Mouse (Mus musculus) kidney, embryonic 14.5 days (tissue): ENCODE measurements around the gene Fam240a. TPM values are rescaled to one million over a fixed set of nuclear protein-coding genes. Genes with fewer than 3 reads are reported as not detected.

Experiments
- ATAC-seq: fragments of 200-750 bp; cut with Nextera tagmentation; 2 replicates; pipeline ENCODE4 v1.8.0; 2017; ENCODE audit warnings: moderate number of reproducible peaks, mild to moderate bottlenecking, moderate TSS enrichment, moderate library complexity; ENCODE audit not compliant: low FRiP score, low TSS enrichment
- H3K27ac ChIP-seq: fragments of 300-500 bp; sonication (generic); 2 replicates; pipeline ENCODE4 v1.5.1; 2014; ENCODE audit warnings: low read depth, mild to moderate bottlenecking, low read length, moderate library complexity, mixed read lengths
- H3K27me3 ChIP-seq: fragments of 300-500 bp; sonication (generic); 2 replicates; pipeline ENCODE4 v1.6.1; 2014; ENCODE audit warnings: mild to moderate bottlenecking, low read length; ENCODE audit not compliant: control insufficient read depth, insufficient read depth
- H3K36me3 ChIP-seq: fragments of 300-500 bp; sonication (generic); 2 replicates; pipeline ENCODE4 v1.6.1; 2014; ENCODE audit warnings: low read length, mixed read lengths; ENCODE audit not compliant: control insufficient read depth, insufficient read depth
- H3K4me1 ChIP-seq: fragments of 300-500 bp; sonication (generic); 2 replicates; pipeline ENCODE4 v1.6.1; 2014; ENCODE audit warnings: low read length, mixed read lengths; ENCODE audit not compliant: control insufficient read depth, insufficient read depth
- H3K4me2 ChIP-seq: fragments of 300-500 bp; sonication (generic); replicated peaks from 2 replicates; pipeline ENCODE4 v1.6.1; 2014; ENCODE audit warnings: low read depth, mild to moderate bottlenecking, low read length
- H3K4me3 ChIP-seq: fragments of 300-500 bp; sonication (generic); 2 replicates; pipeline ENCODE4 v1.5.1; 2014; ENCODE audit warnings: mild to moderate bottlenecking, low read length
- H3K9ac ChIP-seq: fragments of 300-500 bp; sonication (generic); 2 replicates; pipeline ENCODE4 v1.6.1; 2014; ENCODE audit warnings: low read depth, mild to moderate bottlenecking, low read length, moderate library complexity
- H3K9me3 ChIP-seq: fragments of 300-500 bp; sonication (generic); 2 replicates; pipeline ENCODE4 v1.6.1; 2016; ENCODE audit warnings: low read length; ENCODE audit not compliant: control insufficient read depth
- WGBS: fragments of 180-500 bp; shearing (Covaris S2); extraction: QIAGEN DNeasy Blood & Tissue Kit; methylation state at CpG from one replicate; pipeline ENCODE4 v1.1.7; 2014; 5-methylcytosine and 5-hydroxymethylcytosine counted together
- polyA plus RNA-seq: library from polyadenylated mRNA; unstranded; fragments of >200 nt; fragmentation: Nextera tagmentation; extraction: Ambion mirVana; gene quantifications from 2 replicates; pipeline ENCODE4 v1.2.1, GENCODE M21; 2014

Gene Fam240a
- polyA plus RNA-seq, 1 experiment from 2014 or later: not detected

DNA sequence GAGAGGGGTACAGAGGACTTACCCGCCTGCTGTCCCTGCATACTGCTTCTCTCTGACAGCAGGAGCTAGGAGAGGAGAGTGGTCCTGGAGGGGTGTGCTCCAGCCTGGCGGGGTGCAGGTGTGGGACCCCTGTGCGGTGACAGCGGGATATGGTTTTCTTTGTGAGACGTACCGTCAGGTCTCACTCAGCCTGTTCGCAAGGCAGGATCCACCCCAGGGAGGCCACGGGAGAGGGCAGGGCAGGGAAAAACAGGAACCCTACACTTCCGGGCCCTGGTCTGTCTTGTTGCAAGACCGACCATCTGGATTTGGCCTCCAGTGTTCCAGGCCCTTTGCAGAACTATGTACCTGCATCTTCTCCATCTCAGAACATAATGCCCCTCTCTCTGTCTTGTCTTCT lies 23.2 kb downstream of the Fam240a start:
- H3K36me3 ChIP-seq: no peaks in the 10 kb centered on the region; the same call in 1 of the 2 replicates
- no peak overlapping the region for H3K27ac ChIP-seq
- no peak overlapping the region for H3K4me2 ChIP-seq
- no peak overlapping the region for H3K4me3 ChIP-seq
- H3K9me3 ChIP-seq: no peaks in the 10 kb centered on the region
- ATAC-seq: no peak
- no peaks in the 10 kb centered on the region for H3K27me3 ChIP-seq
- peaks cover 15% of the 10 kb centered on the region for H3K4me1 ChIP-seq
- WGBS: 73% methylated on average over 10 of the region's 10 CpGs
- no peak overlapping the region for H3K9ac ChIP-seq

DNA sequence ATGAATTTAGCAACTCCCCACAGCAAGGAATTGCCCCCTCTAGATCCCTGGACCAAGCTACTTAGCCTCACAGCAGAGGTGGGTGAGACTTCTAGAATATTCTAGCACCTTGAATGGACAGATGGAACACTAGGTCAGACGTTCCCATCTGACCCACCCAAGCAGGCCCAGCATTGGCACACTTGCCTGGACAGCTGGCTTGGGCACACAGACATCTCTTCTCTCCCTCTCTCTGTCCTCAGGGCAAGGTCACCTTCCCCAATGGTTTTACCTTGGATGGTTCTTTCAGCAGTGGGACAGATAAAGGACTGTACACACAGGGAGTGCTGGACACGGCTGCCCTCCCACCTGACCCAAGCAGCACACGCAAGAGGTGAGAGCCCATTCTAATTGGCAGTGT lies 24.1 kb downstream of the Fam240a start:
- Histone ChIP-seq H3K27ac (no peak overlapping the region), H3K4me2 (no peak overlapping the region), H3K4me3 (no peak overlapping the region), H3K9ac (no peak overlapping the region), H3K4me1 (peaks cover 15% of the 10 kb centered on the region), H3K36me3 (no peaks in the 10 kb centered on the region), H3K27me3 (no peaks in the 10 kb centered on the region), H3K9me3 (no peaks in the 10 kb centered on the region)
- no peak for ATAC-seq
- WGBS: 87% methylated on average over 3 of the region's 3 CpGs

DNA sequence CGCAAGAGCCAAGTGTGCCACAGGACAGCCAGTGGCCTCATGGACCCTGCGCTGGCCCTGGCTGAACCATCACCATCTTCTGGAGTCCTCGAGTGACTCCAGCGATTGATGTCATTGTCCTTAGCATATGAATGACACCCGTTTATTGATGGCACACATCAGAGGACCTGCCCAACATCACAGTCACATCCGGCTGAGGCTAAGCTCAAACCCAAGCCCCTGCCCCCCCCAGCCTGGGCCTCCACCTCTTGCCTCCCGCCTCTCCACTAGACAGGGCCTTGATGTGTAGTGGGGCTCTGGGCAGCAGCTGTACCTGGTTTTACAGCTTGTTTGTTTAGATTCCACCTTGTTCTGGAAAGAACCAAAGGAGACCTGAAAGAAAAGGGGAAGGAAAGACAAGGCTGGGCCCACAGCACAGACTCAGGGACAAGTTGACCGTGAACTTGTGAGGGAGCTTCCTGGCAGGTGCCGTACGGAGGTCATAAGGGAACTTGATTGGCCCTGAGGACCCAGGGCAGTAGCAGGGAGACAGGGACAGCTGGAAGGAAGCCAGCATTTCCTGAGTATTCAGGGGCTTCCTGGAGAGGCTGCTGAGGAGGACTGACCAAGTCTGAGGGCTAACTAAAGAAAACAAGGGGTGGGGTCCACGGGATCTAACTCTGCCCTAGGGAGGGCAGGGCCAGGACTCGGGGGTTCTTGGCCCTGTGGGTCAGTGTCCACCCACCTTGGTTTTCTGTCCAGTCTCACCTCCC lies 25.4 kb downstream of the Fam240a start:
- Histone ChIP-seq H3K36me3 (no peaks in the 10 kb centered on the region), H3K4me2 (no peak overlapping the region), H3K9ac (no peak overlapping the region), H3K27ac (no peak overlapping the region), H3K9me3 (no peaks in the 10 kb centered on the region), H3K4me3 (no peak overlapping the region), H3K4me1 (peaks cover 17% of the 10 kb centered on the region), H3K27me3 (no peaks in the 10 kb centered on the region)
- 72% methylated on average over 12 of the region's 12 CpGs for WGBS
- ATAC-seq: no peak

DNA sequence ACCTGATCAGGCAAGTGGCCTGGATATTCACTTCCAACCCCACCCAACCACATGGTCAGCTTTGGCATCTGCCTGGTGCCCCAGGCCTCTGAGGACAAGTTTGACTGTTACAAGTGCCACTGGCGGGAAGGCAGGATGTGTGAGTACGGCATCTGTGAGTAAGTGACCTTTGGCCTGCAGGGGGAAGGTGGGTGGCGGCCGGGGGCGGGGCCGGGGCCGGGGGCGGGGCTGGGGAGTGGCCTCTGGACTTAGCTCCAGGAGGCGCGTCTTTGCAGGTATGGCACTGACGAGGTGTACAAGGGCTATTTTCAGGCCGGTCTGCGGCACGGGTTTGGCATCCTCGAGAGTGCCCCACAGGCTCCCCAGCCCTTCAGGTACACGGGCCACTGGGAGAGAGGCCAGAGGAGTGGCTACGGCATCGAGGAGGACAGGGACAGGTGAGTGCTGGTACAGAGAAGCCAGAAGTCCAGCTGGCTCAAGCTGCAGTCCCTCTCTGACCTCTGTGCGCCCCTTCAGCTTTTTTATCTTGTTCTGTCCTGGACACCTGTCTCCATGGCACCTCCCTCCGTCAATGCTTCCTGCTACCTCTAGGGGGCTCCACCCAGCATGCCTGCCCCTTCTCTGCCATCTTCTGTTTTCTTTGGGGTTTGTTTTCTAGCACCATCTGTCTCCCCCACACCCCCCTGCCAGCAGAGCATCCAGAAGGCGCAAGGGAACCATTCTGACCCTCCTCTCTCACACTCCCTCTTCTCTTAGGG lies 26.5 kb downstream of the Fam240a start:
- WGBS: 12% methylated on average over 20 of the region's 21 CpGs
- Histone ChIP-seq H3K4me2 (no peak overlapping the region; the same call in 1 of the 2 replicates), H3K27ac (no peak overlapping the region), H3K9ac (0 out of 2 replicates have a peak overlapping the region, but pooled peaks have one; percentile 31), H3K4me1 (peaks cover 11% of the 10 kb centered on the region; the same call in 1 of the 2 replicates), H3K9me3 (no peaks in the 10 kb centered on the region), H3K27me3 (no peaks in the 10 kb centered on the region), H3K36me3 (no peaks in the 10 kb centered on the region), H3K4me3 (no peak overlapping the region)
- no peak for ATAC-seq

DNA sequence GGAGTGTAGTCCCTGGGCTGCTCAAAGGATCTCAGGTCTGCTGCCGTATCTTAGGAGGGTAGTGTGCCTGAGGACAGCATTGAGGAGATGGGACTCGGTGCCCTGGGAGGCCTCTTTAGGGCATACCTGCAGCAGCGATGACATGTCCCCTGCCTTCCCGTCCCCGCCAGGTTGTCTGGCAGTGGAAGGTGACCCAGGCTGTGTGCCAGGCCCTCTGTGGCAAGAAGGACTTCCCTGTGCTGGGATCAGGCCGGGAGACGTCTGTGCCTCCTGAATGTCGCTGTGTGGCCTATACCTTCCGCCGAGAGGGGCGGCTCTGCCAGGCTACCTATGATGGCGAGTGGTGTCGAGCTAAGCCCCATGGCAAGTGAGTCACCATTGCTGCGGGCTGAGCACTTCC lies 27.7 kb downstream of the Fam240a start:
- no peaks in the 10 kb centered on the region for H3K9me3 ChIP-seq
- no peak overlapping the region for H3K27ac ChIP-seq
- H3K4me3 ChIP-seq: no peak overlapping the region
- no peaks in the 10 kb centered on the region for H3K27me3 ChIP-seq
- no peak overlapping the region for H3K4me2 ChIP-seq
- 95% methylated on average over 14 of the region's 14 CpGs for WGBS
- H3K9ac ChIP-seq: no peak overlapping the region
- H3K4me1 ChIP-seq: peaks cover 11% of the 10 kb centered on the region; the same call in 1 of the 2 replicates
- no peak for ATAC-seq
- H3K36me3 ChIP-seq: no peaks in the 10 kb centered on the region

DNA sequence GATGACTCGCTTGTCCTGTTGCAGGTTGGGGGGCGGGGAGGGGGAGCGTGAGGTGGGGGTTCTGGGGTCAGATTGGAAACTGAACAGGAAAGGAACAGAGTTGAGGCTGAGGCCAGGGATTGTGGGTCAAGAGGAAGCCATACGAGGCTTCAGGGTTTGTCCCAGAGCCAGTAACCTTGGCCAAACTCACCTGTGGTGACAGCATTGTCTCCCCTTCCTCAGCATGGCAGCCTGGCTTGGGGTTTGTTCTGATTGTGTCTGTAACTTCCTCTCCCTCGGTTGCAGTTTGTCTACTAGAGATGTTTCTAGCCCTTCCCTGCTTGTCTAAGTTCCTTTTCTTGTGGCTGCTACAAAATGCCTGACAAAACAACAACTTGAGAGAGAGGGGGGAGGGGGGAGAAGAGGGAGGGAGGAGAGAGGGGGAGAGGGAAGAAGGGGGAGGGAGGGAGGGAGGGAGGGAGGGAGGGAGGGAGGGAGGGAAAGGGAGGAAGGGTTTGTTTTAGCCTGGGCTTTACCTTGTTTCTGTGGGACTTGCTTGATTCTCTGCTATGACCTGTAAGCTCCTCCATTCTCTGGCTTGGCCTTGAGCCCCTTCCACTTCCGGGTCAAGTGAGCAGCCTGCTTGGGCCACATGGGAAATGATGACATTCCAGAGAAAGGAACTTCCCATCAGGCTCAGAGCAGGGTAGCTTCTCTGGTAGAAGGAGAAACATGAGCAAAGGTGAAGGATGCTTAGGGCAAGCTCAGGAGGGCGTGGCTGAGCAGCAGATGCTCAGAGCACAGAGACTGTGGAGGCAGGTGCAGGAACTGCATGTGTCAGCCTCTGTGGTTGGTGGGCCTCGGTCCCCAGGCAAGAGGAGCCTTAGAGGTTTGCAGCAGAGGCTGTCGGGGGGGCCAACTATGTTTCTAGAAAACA lies 29.0 kb downstream of the Fam240a start:
- no peak overlapping the region for H3K9ac ChIP-seq
- WGBS: 65% methylated on average over 9 of the region's 9 CpGs
- H3K27me3 ChIP-seq: no peaks in the 10 kb centered on the region
- H3K9me3 ChIP-seq: no peaks in the 10 kb centered on the region
- peaks cover 11% of the 10 kb centered on the region; the same call in 1 of the 2 replicates for H3K4me1 ChIP-seq
- ATAC-seq: no peak
- H3K4me3 ChIP-seq: no peak overlapping the region
- H3K4me2 ChIP-seq: no peak overlapping the region
- no peaks in the 10 kb centered on the region for H3K36me3 ChIP-seq
- H3K27ac ChIP-seq: no peak overlapping the region

GRCm38 (mm10) chr9:110881953-110882352 lies 34.7 kb downstream of the Fam240a start:
- Histone ChIP-seq H3K27me3 (peaks cover 7% of the 10 kb centered on the region), H3K27ac (no peak overlapping the region), H3K4me2 (no peak overlapping the region), H3K9me3 (no peaks in the 10 kb centered on the region), H3K9ac (no peak overlapping the region), H3K36me3 (no peaks in the 10 kb centered on the region), H3K4me1 (0 out of 2 replicates have a peak, but pooled peaks cover 3% of the 10 kb centered on the region), H3K4me3 (no peak overlapping the region)
- ATAC-seq: no peak
- WGBS: 73% methylated on average over 7 of the region's 7 CpGs

DNA sequence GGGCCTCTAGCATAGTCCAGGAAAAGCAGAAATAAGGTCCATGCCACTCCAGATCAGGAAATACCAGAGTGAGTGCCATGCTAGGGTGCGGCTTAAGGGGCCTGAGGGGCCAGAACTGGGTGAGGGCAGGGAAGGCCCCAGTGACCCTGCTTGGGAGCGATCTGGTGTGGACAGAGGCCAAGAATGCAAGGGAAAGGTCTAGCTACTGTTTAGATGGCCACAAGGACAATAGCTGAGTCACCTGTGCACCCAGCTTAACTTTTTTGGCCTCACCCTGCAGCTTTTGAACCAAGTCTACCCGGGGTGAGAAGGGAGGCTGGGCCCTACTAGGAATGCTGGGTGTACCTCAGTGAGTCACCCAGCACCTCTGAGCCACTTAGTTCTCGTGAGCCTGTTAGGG lies 35.9 kb downstream of the Fam240a start:
- Histone ChIP-seq H3K4me3 (peak overlapping the region; percentile 45), H3K9ac (peak overlapping the region; percentile 32; the same call in 1 of the 2 replicates), H3K9me3 (no peaks in the 10 kb centered on the region), H3K27me3 (peaks cover 7% of the 10 kb centered on the region), H3K4me2 (peak overlapping the region; percentile 88), H3K4me1 (0 out of 2 replicates have a peak, but pooled peaks cover 3% of the 10 kb centered on the region), H3K36me3 (no peaks in the 10 kb centered on the region), H3K27ac (0 out of 2 replicates have a peak overlapping the region, but pooled peaks have one; percentile 14)
- peak; percentile 5; the same call in 1 of the 2 replicates for ATAC-seq
- 65% methylated on average over 4 of the region's 4 CpGs for WGBS
